Mouse (Mus musculus): ENCODE data around the gene Gm42417. TPM values are rescaled to one million over a fixed set of nuclear protein-coding genes. Genes with fewer than 3 reads are reported as not detected.
A peak's percentile ranks its signal among the peaks of the same experiment; 100 is the strongest.
"Not testable (repeated sequence)": the region's sequence is repeated elsewhere in the genome, so short reads cannot be mapped to it uniquely, and the experiment has no call there.

The Gm42417 gene
- polyA plus RNA-seq, 1 experiment, result 0.05 TPM

DNA sequence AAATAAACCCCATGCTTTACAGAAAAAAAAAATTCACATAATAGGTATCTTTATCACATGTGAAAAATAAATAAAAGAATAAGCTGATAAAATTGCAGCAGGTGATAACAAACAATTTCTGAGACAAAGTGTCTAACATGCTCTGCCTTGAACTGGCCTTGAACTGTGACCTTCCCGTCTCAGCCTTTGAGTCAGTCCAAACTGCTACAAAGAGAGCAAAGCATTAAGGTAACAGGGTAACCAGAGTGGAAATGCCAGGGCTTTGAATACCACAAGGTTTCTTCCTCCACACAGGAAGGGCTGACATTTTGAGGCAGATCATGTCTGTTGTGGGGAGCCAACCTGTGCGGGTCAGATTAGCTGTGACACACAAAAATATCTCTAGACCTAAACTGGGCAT lies 6.2 kb upstream of the Gm42417 start:
- H3K27ac ChIP-seq (ENCODE audit: control insufficient read depth, insufficient read depth, low read depth, low read length), result no peak overlapping the region
- H3K4me1 ChIP-seq (ENCODE audit: control insufficient read depth, insufficient read depth, low read length), result peaks cover 19% of the 10 kb centered on the region
- no peak overlapping the region for H3K4me3 ChIP-seq (ENCODE audit: control insufficient read depth, low read depth, low read length)
- no peaks in the 10 kb centered on the region; the same call in none of the 2 replicates for H3K36me3 ChIP-seq (ENCODE audit: control insufficient read depth, insufficient read depth, low read length)
- TF ChIP-seq POLR2A (IDR thresholded peaks at IDR 0.05; ENCODE audit: control insufficient read depth, low read depth, low read length) (no peak), CTCF (IDR thresholded peaks at IDR 0.05; ENCODE audit: control insufficient read depth, insufficient read depth, insufficient replicate concordance, low read depth, low read length) (no peak)
- no peaks in the 10 kb centered on the region for H3K27me3 ChIP-seq (ENCODE audit: control insufficient read depth, insufficient read depth, low read length)

DNA sequence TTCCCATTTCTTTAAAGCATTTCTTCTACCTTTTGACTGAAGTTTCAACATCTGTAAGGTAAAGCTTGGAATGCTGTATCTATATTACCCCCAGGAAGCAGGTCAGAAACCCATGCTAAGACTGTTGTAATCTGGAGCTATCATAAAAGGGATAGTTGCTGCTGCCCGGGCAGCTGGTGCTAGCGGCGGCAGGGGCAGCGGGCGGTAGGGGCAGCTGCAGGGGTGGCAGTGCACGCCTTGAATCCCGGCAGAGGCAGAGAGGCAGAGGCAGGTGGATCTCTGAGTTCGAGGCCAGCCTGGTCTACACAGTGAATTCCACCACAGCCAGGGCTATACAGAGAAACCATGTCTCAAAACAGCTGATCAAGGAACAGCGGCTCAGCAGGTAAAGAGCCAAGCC lies 3.7 kb upstream of the Gm42417 start:
- no peak overlapping the region for H3K27ac ChIP-seq (ENCODE audit: control insufficient read depth, insufficient read depth, low read depth, low read length)
- no peak for TF ChIP-seq POLR2A (IDR thresholded peaks at IDR 0.05; ENCODE audit: control insufficient read depth, low read depth, low read length)
- no peak for TF ChIP-seq CTCF (IDR thresholded peaks at IDR 0.05; ENCODE audit: control insufficient read depth, insufficient read depth, insufficient replicate concordance, low read depth, low read length)
- no peaks in the 10 kb centered on the region for H3K27me3 ChIP-seq (ENCODE audit: control insufficient read depth, insufficient read depth, low read length)
- no peak overlapping the region for H3K4me3 ChIP-seq (ENCODE audit: control insufficient read depth, low read depth, low read length)
- no peaks in the 10 kb centered on the region; the same call in 1 of the 2 replicates for H3K36me3 ChIP-seq (ENCODE audit: control insufficient read depth, insufficient read depth, low read length)
- peaks cover 21% of the 10 kb centered on the region for H3K4me1 ChIP-seq (ENCODE audit: control insufficient read depth, insufficient read depth, low read length)

DNA sequence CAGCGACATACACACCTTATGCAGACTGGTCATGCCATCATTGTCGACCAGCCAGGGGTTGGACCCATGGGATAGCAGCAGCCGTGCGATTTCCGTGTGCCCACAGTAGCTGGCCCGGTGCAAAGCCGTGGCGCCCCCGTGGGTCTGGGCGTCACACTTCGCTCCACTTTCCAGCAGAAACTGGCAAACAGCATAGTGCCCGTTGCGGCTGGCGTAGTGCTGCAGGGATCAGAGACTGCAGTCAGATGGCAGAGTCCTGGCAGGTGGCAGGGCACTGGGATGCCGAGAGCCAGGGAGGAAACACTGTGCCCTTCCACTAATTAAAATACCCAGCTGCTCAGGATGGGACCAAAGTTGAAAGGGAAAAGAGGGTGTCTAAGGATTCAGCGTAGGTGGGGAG lies 2.6 kb upstream of the Gm42417 start:
- Histone ChIP-seq H3K27me3 (ENCODE audit: control insufficient read depth, insufficient read depth, low read length) (no peaks in the 10 kb centered on the region), H3K36me3 (ENCODE audit: control insufficient read depth, insufficient read depth, low read length) (no peaks in the 10 kb centered on the region; the same call in 1 of the 2 replicates), H3K27ac (ENCODE audit: control insufficient read depth, insufficient read depth, low read depth, low read length) (no peak overlapping the region), H3K4me1 (ENCODE audit: control insufficient read depth, insufficient read depth, low read length) (peaks cover 13% of the 10 kb centered on the region), H3K4me3 (ENCODE audit: control insufficient read depth, low read depth, low read length) (no peak overlapping the region)
- TF ChIP-seq POLR2A (IDR thresholded peaks at IDR 0.05; ENCODE audit: control insufficient read depth, low read depth, low read length) (no peak), CTCF (IDR thresholded peaks at IDR 0.05; ENCODE audit: control insufficient read depth, insufficient read depth, insufficient replicate concordance, low read depth, low read length) (no peak)

GRCm38 (mm10) chr1:36540807-36541206 lies 1.6 kb upstream of the Gm42417 start:
- no peaks in the 10 kb centered on the region; the same call in 1 of the 2 replicates for H3K36me3 ChIP-seq (ENCODE audit: control insufficient read depth, insufficient read depth, low read length)
- no peaks in the 10 kb centered on the region for H3K27me3 ChIP-seq (ENCODE audit: control insufficient read depth, insufficient read depth, low read length)
- H3K4me3 ChIP-seq (ENCODE audit: control insufficient read depth, low read depth, low read length), result peak overlapping the region; percentile 45
- TF ChIP-seq POLR2A (IDR thresholded peaks at IDR 0.05; ENCODE audit: control insufficient read depth, low read depth, low read length), result no peak
- no peak for TF ChIP-seq CTCF (IDR thresholded peaks at IDR 0.05; ENCODE audit: control insufficient read depth, insufficient read depth, insufficient replicate concordance, low read depth, low read length)
- H3K27ac ChIP-seq (ENCODE audit: control insufficient read depth, insufficient read depth, low read depth, low read length), result no peak overlapping the region
- peaks cover 8% of the 10 kb centered on the region for H3K4me1 ChIP-seq (ENCODE audit: control insufficient read depth, insufficient read depth, low read length)

- TF ChIP-seq POLR2A (IDR thresholded peaks at IDR 0.05; ENCODE audit: control insufficient read depth, low read depth, low read length) (no peak), CTCF (IDR thresholded peaks at IDR 0.05; ENCODE audit: control insufficient read depth, insufficient read depth, insufficient replicate concordance, low read depth, low read length) (no peak)
- no peak overlapping the region for H3K27ac ChIP-seq (ENCODE audit: control insufficient read depth, insufficient read depth, low read depth, low read length)
- no peaks in the 10 kb centered on the region; the same call in 1 of the 2 replicates for H3K36me3 ChIP-seq (ENCODE audit: control insufficient read depth, insufficient read depth, low read length)
- H3K4me3 ChIP-seq (ENCODE audit: control insufficient read depth, low read depth, low read length), result peak overlapping the region; percentile 28; the same call in 1 of the 2 replicates
- H3K27me3 ChIP-seq (ENCODE audit: control insufficient read depth, insufficient read depth, low read length), result no peaks in the 10 kb centered on the region
- peaks cover 5% of the 10 kb centered on the region; the same call in 1 of the 2 replicates for H3K4me1 ChIP-seq (ENCODE audit: control insufficient read depth, insufficient read depth, low read length)
Measured at GRCm38 (mm10) chr1:36540132-36540531, 903 bp upstream of the Gm42417 start.

DNA sequence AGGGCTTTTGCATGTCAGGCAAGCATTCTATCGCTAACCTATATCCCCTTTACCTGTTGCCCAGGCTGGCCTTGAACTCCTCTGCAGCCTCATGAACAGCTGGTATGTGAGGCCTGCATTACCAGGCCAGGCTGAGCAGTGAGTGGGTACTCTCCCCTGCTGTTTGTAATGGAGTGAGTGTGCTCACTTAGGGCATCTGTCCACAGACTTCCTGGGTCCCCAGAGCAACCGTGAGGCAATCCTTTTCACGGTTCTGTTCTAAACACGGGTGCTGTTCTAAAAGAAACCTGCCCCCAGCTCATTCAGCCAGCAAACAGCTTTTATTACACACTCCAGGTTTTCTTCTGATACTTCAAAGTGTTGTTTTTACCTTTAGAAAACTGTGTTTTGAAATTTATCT lies 502 bp downstream of the Gm42417 start:
- no peaks in the 10 kb centered on the region; the same call in 1 of the 2 replicates for H3K36me3 ChIP-seq (ENCODE audit: control insufficient read depth, insufficient read depth, low read length)
- H3K4me3 ChIP-seq (ENCODE audit: control insufficient read depth, low read depth, low read length), result no peak overlapping the region

GRCm38 (mm10) chr1:36536783-36537182 lies 2.4 kb downstream of the Gm42417 start, which contains the start of gene Ankrd23:
Gene Ankrd23 (minus strand): TSS chr1:36536883.
- H3K27ac ChIP-seq (ENCODE audit: control insufficient read depth, insufficient read depth, low read depth, low read length); H3K36me3 ChIP-seq (ENCODE audit: control insufficient read depth, insufficient read depth, low read length); H3K4me1 ChIP-seq (ENCODE audit: control insufficient read depth, insufficient read depth, low read length); H3K4me3 ChIP-seq (ENCODE audit: control insufficient read depth, low read depth, low read length); H3K27me3 ChIP-seq (ENCODE audit: control insufficient read depth, insufficient read depth, low read length): not testable (repeated sequence)

More for the DNA sequence above, 502 bp downstream of the Gm42417 start:
- peaks cover 5% of the 10 kb centered on the region; the same call in 1 of the 2 replicates for H3K4me1 ChIP-seq (ENCODE audit: control insufficient read depth, insufficient read depth, low read length)
- H3K27me3 ChIP-seq (ENCODE audit: control insufficient read depth, insufficient read depth, low read length), result no peaks in the 10 kb centered on the region
- H3K27ac ChIP-seq (ENCODE audit: control insufficient read depth, insufficient read depth, low read depth, low read length), result no peak overlapping the region
- TF ChIP-seq POLR2A (IDR thresholded peaks at IDR 0.05; ENCODE audit: control insufficient read depth, low read depth, low read length) (no peak), CTCF (IDR thresholded peaks at IDR 0.05; ENCODE audit: control insufficient read depth, insufficient read depth, insufficient replicate concordance, low read depth, low read length) (no peak)

- TF ChIP-seq POLR2A (IDR thresholded peaks at IDR 0.05; ENCODE audit: control insufficient read depth, low read depth, low read length) (no peak), CTCF (IDR thresholded peaks at IDR 0.05; ENCODE audit: control insufficient read depth, insufficient read depth, insufficient replicate concordance, low read depth, low read length) (no peak)
- Histone ChIP-seq H3K36me3 (ENCODE audit: control insufficient read depth, insufficient read depth, low read length) (no peaks in the 10 kb centered on the region; the same call in 1 of the 2 replicates), H3K4me3 (ENCODE audit: control insufficient read depth, low read depth, low read length) (no peak overlapping the region), H3K27me3 (ENCODE audit: control insufficient read depth, insufficient read depth, low read length) (no peaks in the 10 kb centered on the region), H3K27ac (ENCODE audit: control insufficient read depth, insufficient read depth, low read depth, low read length) (no peak overlapping the region), H3K4me1 (ENCODE audit: control insufficient read depth, insufficient read depth, low read length) (peaks cover 7% of the 10 kb centered on the region; the same call in 1 of the 2 replicates)
Measured at GRCm38 (mm10) chr1:36536397-36536728, 2.9 kb downstream of the Gm42417 start.
